Mouse (Mus musculus) G1E (cell line): Measurements from ENCODE around the gene Atox1.

Source experiments
- GATA1 ChIP-seq: IDR thresholded peaks from 2 replicates; pipeline ENCODE4 v1.6.1; 2012; ENCODE audit warnings: borderline replicate concordance, low read length, inconsistent platforms, mixed read lengths
- POLR2AphosphoS5 ChIP-seq: IDR thresholded peaks from 2 replicates; pipeline ENCODE4 v1.6.1; 2012; ENCODE audit warnings: low read depth, low read length, inconsistent platforms; ENCODE audit not compliant: insufficient replicate concordance

- TF ChIP-seq GATA1 (no peak), POLR2AphosphoS5 (no peak)
These were observed 10.7 kb downstream of the Atox1 start for GRCm38 (mm10) chr11:55450311-55450710.
